ENCODE assay signal across 8 mouse cellular contexts in genomic region chr17:79786691-79787090, GRCm38 (mm10).
DNase-seq lines count a peak whose midpoint lies in the region.

No protein-coding gene starts in this region.

- DNase-seq in adrenal gland, postnatal 14 days = peak; percentile 8
- DNase-seq in adrenal gland, postnatal 36 days = no peak
- peak; percentile 10 for DNase-seq in urinary bladder, postnatal 14 days (ENCODE audit: low spot score)
- DNase-seq in urinary bladder, postnatal 4 days (ENCODE audit: low spot score in 2 of 2) = no peak
- DNase-seq in kidney, postnatal 36 days = peak; percentile 10 to 52
- DNase-seq in thymus, postnatal 4 days = peak; percentile 19
- no peak for DNase-seq in cerebellum, postnatal 14 days
- DNase-seq in neural tube, embryonic 10.5 days (ENCODE audit: extremely low spot score, low spot score) = no peak

Comparison
In these comparisons a context has a peak if more than half of its experiments do, and no peak if none do; other contexts are left out.
1. DNase-seq: peak in adrenal gland, postnatal 14 days (single experiment), urinary bladder, postnatal 14 days (single experiment), kidney, postnatal 36 days (2 of 2) and thymus, postnatal 4 days (single experiment); none in adrenal gland, postnatal 36 days (0 of 2), urinary bladder, postnatal 4 days (0 of 2), cerebellum, postnatal 14 days (0 of 2) and neural tube, embryonic 10.5 days (single experiment).